Mouse (Mus musculus) gastrocnemius, postnatal 4 days (tissue): ENCODE data around the gene 2310057M21Rik. TPM values are rescaled to one million over a fixed set of nuclear protein-coding genes. Genes with fewer than 3 reads are reported as not detected.

Source experiments
- DNase-seq, 2 experiments: peaks; one replicate each; pipeline ENCODE4 v3.0.0; 2021 to 2022; ENCODE audit warnings: low spot score in 2 of 2, mixed read lengths in 2 of 2
- total RNA-seq, 2 experiments: library from RNA; stranded (reverse); gene quantifications; 2 replicates each; pipeline ENCODE4 v1.2.3; 2021

2310057M21Rik gene
- total RNA-seq, 2 experiments from 2014 or later, result 13.7 to 19.7 TPM

DNA sequence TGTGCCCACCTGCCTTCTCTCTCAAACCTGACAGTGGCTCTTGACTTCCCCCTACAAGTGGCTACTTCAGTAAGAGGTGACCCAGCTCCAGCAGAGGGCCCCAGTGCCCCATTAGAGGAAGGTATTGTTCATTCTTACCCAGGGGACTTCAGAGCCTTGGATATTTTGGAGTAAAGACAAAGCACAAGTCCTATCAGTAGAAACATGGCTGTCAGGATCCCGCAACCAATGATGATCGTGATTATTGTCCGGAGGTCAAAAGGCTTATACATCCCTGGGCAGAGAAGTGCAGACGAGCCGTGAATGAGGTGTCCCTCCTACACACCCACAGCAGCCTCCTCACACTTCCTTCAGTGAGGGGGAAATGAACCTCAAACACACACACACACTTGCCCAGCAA, 35.5 kb downstream of the 2310057M21Rik start:
- no peak for DNase-seq

GRCm38 (mm10) chr7:131322192-131322591, 40.4 kb downstream of the 2310057M21Rik start, which contains the start of gene Cuzd1:
Gene Cuzd1 (minus strand): TSS chr7:131322292.
- no peak for DNase-seq

- no peak for DNase-seq
Measured at GRCm38 (mm10) chr7:131318340-131318739, 44.2 kb downstream of the 2310057M21Rik start.

DNA sequence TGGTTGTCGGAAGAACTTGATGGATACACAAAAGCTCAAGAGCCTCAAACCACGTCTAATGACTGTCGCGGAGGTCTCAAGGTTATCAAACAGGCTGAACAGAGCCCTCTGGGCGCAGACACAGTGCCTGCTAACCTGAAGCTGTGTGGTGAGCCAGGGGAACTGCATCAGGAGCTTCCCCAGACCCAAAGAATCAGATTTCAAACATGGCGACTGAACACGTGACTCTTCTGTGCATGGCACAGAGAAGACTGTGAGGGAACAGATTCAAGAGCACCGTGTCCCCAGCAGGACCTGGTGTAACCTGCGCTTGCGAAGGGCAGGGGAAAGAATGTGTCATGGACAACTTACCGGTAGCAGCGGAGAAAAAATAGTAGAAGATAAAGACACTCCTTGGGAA, 45.0 kb downstream of the 2310057M21Rik start:
- no peak for DNase-seq

DNA sequence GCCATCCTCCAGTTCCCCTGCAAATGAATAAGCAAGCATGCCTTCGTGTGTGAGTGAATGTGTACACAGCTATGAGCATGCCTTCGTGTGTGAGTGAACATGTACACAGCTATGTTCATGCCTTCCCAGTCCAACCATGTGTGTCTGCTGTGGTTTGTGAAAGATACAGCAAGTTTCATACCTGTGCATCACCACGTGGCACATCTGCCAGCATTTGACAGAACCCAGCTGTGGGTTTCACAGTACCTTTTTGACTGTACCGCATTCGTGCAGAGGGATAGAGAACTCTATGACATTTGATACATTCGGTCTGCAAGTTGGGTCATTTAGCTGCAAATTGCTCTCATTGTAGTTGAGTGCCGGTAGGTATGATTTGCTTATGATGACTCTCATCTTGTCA, 48.1 kb downstream of the 2310057M21Rik start:
- no peak for DNase-seq

- DNase-seq, result no peak
Measured at GRCm38 (mm10) chr7:131306733-131307132, 55.8 kb downstream of the 2310057M21Rik start.

DNA sequence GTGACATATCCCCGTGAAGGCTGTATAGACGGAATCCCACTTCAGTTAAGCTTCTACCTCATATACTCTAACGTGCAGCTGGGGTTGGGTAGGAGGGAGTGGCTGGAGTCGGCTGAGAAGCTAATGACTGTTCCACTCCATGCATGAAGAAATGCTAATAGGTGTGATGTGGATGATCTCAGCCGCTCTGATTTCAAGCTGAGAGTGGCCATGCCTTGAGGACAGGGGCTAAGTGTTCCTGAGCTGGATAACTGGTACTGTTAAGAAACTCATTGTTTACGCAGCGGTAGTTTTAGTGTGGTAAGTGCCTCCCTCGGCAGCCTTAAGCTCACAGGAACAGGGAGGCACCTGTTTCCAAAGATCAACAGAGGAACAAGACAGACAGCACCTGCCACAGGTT, 59.2 kb downstream of the 2310057M21Rik start:
- no peak for DNase-seq

GRCm38 (mm10) chr7:131297151-131297550, 65.4 kb downstream of the 2310057M21Rik start:
- no peak for DNase-seq

Other genes with a start within 250 kb of the 2310057M21Rik start
- gene 4933402N03Rik, start 216.4 kb downstream of the 2310057M21Rik start, total RNA-seq, result not detected
- not detected for gene 5430419D17Rik, start 188.4 kb downstream of the 2310057M21Rik start, total RNA-seq
- not detected for gene Cuzd1, start 40.5 kb downstream of the 2310057M21Rik start, total RNA-seq
- not detected for gene Fam24b, start 33.2 kb downstream of the 2310057M21Rik start, total RNA-seq
- not detected for gene Fam24a, start 28.9 kb downstream of the 2310057M21Rik start, total RNA-seq
- 10 to 100 TPM; 28.5 to 34.0 TPM for gene Pstk, start 8.4 kb upstream of the 2310057M21Rik start, total RNA-seq
- 10 to 100 TPM; 27.0 to 32.2 TPM for gene Ikzf5, start 47.8 kb upstream of the 2310057M21Rik start, total RNA-seq
- 10 to 100 TPM; 76.4 to 77.9 TPM for gene Acadsb, start 47.8 kb upstream of the 2310057M21Rik start, total RNA-seq
- gene Hmx3, start 180.1 kb upstream of the 2310057M21Rik start, total RNA-seq, result not detected
- gene Hmx2, start 186.0 kb upstream of the 2310057M21Rik start, total RNA-seq, result not detected
- gene Bub3, start 197.5 kb upstream of the 2310057M21Rik start, total RNA-seq, result 10 to 100 TPM; 46.6 to 54.8 TPM